Mouse (Mus musculus) erythroblast, embryonic 14.5 days (primary cell): ENCODE measurements around the gene Zg16.

Experiments used
- GATA1 ChIP-seq: IDR thresholded peaks from 2 replicates; pipeline ENCODE4 v1.6.1; 2012; ENCODE audit warnings: low read length, inconsistent platforms, mixed read lengths
- TAL1 ChIP-seq: IDR thresholded peaks from 3 replicates; pipeline ENCODE4 v1.6.1; 2012; ENCODE audit warnings: low read length, inconsistent platforms, mixed read lengths

GRCm38 (mm10) chr7:127020031-127020430, 67.1 kb downstream of the Zg16 start:
- TF ChIP-seq GATA1 (no peak), TAL1 (no peak)
